Mouse (Mus musculus): ENCODE measurements around the gene Dnajb4. TPM values are rescaled to one million over a fixed set of nuclear protein-coding genes. Genes with fewer than 3 reads are reported as not detected.
A peak's percentile ranks its signal among the peaks of the same experiment; 100 is the strongest.

Gene Dnajb4
- polyA plus RNA-seq, 1 experiment from 2014 or later, result 36.3 TPM

DNA sequence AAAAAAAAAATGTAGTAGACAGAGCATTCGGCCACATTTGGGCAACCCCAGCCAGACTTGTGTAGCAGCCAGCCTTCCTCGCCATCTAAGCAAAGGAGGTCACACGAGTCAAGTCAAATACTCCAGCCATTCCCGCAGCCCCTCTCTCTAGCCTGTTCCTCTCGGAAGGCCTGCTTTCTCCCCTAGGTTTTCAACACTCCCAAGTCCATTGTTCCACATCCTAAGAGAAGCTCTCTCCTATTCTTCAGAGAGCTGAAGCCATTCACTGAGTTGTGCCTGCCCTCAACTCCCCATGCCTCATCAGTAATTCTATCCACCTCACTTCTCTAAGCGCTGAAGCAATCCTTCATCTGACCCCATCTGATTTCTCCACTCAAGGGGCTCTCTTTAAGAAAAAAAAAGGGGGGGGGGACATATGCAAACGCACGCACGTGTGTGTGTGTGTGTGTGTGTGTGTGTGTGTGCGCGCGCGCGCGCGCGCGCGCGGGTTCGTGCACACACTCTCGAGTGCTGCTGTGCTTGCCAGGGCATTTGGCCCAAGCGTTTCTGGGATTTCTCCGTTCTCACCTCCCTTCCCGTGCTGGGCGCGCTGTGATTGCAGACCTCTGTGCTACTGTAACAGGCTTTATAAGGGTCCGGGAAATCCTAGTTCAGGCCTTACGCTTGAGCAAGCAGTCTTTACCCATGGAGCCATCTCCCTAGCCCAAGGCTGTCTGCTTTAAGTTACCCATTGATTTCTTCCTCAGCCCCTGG is 43.2 kb downstream of the Dnajb4 start:
- Histone ChIP-seq H3K4me1 (peaks cover 43% of the 10 kb centered on the region), H3K27ac (no peak overlapping the region), H3K4me2 (peak overlapping the region; percentile 68), H3K4me3 (0 out of 2 replicates have a peak overlapping the region, but pooled peaks have one; percentile 55), H3K9me3 (replicated peaks) (no peaks in the 10 kb centered on the region), H3K27me3 (replicated peaks) (peaks cover 50% of the 10 kb centered on the region), H3K9ac (no peak overlapping the region), H3K36me3 (no peaks in the 10 kb centered on the region)
- WGBS (ENCODE audit: insufficient replicate concordance), result 15% methylated on average over 29 of the region's 29 CpGs
- ATAC-seq, result no peak

DNA sequence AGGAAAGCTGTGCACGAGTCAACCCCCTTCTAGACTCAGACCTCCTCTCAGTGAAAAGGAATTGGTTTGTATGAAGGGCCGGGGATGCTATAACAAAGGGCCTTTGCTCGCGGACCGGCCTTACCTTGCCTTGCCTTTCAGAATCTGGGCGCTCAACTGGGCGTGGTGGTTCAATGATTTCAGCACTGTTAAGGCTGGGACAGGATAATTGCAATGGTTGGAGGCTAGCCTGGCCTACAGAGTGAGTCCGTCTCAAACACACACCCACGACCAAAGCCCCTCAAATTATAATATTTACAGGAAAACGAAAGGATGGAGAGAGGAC is 44.0 kb downstream of the Dnajb4 start, which contains the start of gene Gipc2:
TSS of gene Gipc2 (minus strand) at position 132 of the 325 bp plus-strand sequence.
- H3K27ac ChIP-seq, result peak within 1 kb of the TSS; percentile 43; the same call in 1 of the 2 replicates
- peak within 1 kb of the TSS; percentile 55 for H3K4me3 ChIP-seq
- no peaks in the 10 kb centered on the region for H3K9me3 ChIP-seq (replicated peaks)
- H3K27me3 ChIP-seq (replicated peaks), result peaks cover 50% of the 10 kb centered on the region
- no peak for ATAC-seq
- 13% methylated on average over 10 of the region's 10 CpGs for WGBS (ENCODE audit: insufficient replicate concordance)
- peak within 1 kb of the TSS; percentile 68 for H3K4me2 ChIP-seq
- H3K9ac ChIP-seq, result 0 out of 2 replicates have a peak within 1 kb of the TSS, but pooled peaks have one; percentile 43
- peaks cover 43% of the 10 kb centered on the region for H3K4me1 ChIP-seq
- H3K36me3 ChIP-seq, result no peaks in the 10 kb centered on the region

DNA sequence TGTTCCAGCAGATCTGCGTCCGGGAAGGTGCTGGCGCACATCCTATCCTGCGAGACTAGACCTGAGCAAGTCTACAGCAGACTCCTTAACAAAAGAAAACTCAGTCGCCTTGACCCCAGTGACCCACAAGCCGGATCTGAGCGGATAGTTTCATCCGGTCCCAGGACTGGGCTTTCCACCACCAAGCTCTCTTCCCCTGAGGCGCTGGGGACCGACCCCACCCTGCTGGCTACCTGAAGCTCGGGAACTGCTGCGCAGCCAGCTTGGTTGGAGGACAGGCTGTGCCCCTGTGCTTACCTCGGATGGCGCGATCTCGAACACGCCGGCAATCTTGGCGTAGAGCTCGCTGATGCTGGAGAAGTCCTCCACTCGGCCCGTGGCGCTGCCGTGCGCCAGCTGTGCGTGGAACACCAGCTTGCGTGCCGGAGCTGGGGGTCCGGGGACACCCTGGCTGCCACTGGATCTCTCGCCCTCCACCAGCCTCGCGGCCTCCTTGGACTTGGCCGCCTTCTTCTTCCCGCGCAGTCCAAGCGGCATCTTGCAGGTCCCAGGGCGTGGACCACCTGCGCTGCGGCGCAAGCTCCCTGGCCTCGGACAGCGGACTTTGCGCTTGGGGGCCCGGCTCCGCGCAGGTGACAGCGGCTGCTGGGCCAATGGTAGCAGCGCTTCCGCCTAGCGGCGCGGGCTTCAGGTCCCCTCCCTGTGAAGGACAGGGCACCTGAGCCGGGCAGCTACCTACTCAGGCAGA is 44.6 kb downstream of the Dnajb4 start:
- WGBS (ENCODE audit: insufficient replicate concordance), result 4% methylated on average over 53 of the region's 53 CpGs
- 0 out of 2 replicates have a peak overlapping the region, but pooled peaks have one; percentile 43 for H3K9ac ChIP-seq
- ATAC-seq, result peak; percentile 44
- peak overlapping the region; percentile 55 for H3K4me3 ChIP-seq
- H3K36me3 ChIP-seq, result no peaks in the 10 kb centered on the region
- peak overlapping the region; percentile 68 for H3K4me2 ChIP-seq
- H3K4me1 ChIP-seq, result peaks cover 42% of the 10 kb centered on the region
- peak overlapping the region; percentile 43; the same call in 1 of the 2 replicates for H3K27ac ChIP-seq
- no peaks in the 10 kb centered on the region for H3K9me3 ChIP-seq (replicated peaks)
- H3K27me3 ChIP-seq (replicated peaks), result peaks cover 50% of the 10 kb centered on the region

DNA sequence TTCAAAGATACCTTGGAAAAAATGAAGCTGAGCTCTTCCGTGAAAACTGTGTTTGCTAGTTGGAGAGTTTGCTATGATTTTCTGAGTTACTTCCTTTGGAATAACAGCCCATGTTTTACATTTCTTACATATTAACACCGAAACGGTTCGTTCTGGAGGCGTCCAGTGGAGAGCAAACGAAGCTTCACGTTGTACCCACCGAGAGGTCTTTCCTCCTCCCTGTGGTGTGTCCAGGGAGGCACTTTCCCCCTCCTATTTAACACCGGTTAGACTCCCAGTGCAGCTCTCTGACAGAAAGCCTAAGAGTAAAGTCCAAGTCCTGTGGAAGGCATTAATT is 45.1 kb downstream of the Dnajb4 start:
- Histone ChIP-seq H3K9me3 (replicated peaks) (no peaks in the 10 kb centered on the region), H3K9ac (no peak overlapping the region), H3K27ac (0 out of 2 replicates have a peak overlapping the region, but pooled peaks have one; percentile 3), H3K4me2 (peak overlapping the region; percentile 68), H3K4me3 (peak overlapping the region; percentile 55), H3K36me3 (no peaks in the 10 kb centered on the region), H3K4me1 (peaks cover 45% of the 10 kb centered on the region), H3K27me3 (replicated peaks) (peaks cover 50% of the 10 kb centered on the region)
- 29% methylated on average over 9 of the region's 9 CpGs for WGBS (ENCODE audit: insufficient replicate concordance)
- ATAC-seq, result peak; percentile 16; the same call in 1 of the 2 replicates

DNA sequence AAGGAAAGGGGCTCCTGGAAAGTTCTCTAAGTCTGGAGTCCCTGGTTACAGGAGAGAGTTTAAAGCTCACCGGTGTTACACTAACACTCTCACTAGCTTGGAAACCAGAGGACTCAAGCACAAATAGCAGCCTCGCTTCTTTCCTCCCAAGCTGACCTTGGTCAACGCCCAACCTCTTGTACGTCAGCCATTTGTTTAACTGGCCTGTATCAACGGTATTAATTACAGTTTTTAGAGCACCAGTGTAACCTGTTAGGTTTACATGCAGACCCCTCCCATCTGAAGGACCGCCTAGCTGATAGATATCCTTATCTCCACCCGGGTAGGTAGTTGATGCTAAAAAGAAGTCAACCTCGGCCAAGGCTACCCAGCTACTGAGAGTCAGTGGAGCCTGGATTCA is 46.8 kb downstream of the Dnajb4 start:
- Histone ChIP-seq H3K27ac (no peak overlapping the region), H3K27me3 (replicated peaks) (peaks cover 42% of the 10 kb centered on the region), H3K36me3 (no peaks in the 10 kb centered on the region), H3K9ac (no peak overlapping the region), H3K4me1 (peaks cover 48% of the 10 kb centered on the region), H3K4me2 (no peak overlapping the region), H3K4me3 (no peak overlapping the region), H3K9me3 (replicated peaks) (no peaks in the 10 kb centered on the region)
- ATAC-seq, result no peak
- WGBS (ENCODE audit: insufficient replicate concordance), result 71% methylated on average over 8 of the region's 8 CpGs

DNA sequence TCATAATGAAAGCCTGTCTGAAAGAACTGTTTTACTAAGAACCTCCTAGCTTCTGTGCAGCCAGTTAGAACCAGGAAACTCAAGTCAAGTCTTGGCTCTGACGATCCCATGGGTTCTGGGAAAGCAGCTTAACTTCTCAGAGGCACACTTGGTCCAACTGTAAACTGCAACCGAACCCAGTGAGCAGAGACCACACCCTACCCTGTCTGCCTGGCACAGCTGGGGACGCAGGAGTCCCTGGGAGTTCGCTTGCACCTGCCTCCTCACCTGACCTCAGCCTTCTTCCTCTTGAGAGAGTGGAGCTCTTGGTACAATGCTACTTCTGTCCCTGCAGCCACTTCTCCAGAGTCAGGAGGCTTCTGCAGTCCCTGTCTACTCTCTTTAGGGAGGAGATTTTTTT is 49.5 kb downstream of the Dnajb4 start:
- peak; percentile 62 for ATAC-seq
- WGBS (ENCODE audit: insufficient replicate concordance), result 49% methylated on average over 4 of the region's 4 CpGs

DNA sequence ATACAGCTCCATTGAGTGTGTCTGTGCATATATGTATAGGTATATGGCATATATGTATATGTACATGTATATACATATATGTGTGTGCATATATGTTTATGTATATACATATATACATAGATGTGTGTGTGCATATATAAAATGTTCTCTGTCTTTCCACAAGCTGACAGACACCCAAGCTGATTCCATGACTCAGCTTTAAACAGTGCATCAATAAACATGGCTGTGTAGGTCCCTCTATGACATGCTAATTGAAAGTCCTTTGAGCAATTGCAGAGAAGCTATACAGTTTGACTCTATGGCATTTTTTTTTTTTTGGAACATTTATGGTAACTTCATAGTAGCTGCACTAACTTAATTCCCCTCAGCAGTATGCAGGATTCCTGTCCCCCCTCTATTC is 50.8 kb downstream of the Dnajb4 start:
- Histone ChIP-seq H3K4me1 (peaks cover 37% of the 10 kb centered on the region), H3K36me3 (no peaks in the 10 kb centered on the region), H3K9ac (no peak overlapping the region), H3K27me3 (replicated peaks) (peaks cover 8% of the 10 kb centered on the region), H3K27ac (no peak overlapping the region), H3K9me3 (replicated peaks) (no peaks in the 10 kb centered on the region), H3K4me2 (no peak overlapping the region), H3K4me3 (no peak overlapping the region)
- no peak for ATAC-seq

More for the DNA sequence above, 49.5 kb downstream of the Dnajb4 start:
- Histone ChIP-seq H3K9ac (no peak overlapping the region), H3K36me3 (no peaks in the 10 kb centered on the region), H3K27me3 (replicated peaks) (peaks cover 16% of the 10 kb centered on the region), H3K4me3 (no peak overlapping the region), H3K4me1 (peaks cover 35% of the 10 kb centered on the region), H3K4me2 (no peak overlapping the region), H3K9me3 (replicated peaks) (no peaks in the 10 kb centered on the region), H3K27ac (no peak overlapping the region)

DNA sequence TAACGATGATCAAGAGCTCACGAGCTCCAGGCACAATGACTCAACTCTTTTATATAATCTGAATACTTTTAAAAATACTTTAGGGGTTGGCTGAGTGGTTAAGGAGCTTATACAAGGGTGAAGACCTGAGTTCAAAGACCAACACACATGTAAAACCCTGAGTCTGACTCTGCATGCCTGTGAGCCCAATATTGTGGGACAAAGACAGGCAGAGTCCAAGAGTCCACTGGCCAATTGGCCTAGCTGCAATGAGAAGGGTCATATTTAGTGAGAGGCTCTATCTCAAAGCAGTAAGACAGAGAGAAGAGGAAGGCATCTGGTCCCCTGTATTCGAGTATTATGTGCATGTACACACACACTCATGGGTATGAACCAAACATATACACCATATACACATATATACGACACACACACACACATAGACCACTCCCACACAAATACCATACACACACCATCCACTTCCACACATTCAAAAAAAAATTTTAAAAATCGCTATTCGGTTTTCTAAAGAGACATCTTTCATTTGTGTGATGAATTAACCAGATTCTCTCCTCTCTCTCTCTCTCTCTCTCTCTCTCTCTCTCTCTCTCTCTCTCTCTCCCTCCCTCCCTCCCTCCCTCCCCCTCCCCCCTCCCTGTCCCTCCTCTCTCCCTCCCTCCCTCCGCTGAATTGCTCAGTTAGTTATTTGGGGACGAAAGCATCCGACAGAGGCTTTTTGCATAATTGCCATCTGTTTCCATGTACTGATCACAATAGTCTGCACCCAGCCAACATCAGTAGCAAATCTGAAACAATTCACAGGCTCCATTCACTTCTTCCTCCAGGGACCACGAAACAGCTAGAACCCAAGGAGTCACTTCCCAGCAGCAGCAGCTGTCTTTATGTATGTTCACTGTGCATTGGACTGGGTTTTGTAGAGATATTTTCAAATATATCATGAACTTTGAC is 51.5 kb downstream of the Dnajb4 start:
- Histone ChIP-seq H3K27ac (no peak overlapping the region), H3K27me3 (replicated peaks) (peaks cover 5% of the 10 kb centered on the region; the same call in 1 of the 2 replicates), H3K4me3 (no peak overlapping the region), H3K9me3 (replicated peaks) (no peaks in the 10 kb centered on the region), H3K36me3 (no peaks in the 10 kb centered on the region), H3K9ac (no peak overlapping the region), H3K4me1 (peaks cover 44% of the 10 kb centered on the region), H3K4me2 (no peak overlapping the region)
- ATAC-seq, result no peak
- 78% methylated on average over 9 of the region's 10 CpGs for WGBS (ENCODE audit: insufficient replicate concordance)

DNA sequence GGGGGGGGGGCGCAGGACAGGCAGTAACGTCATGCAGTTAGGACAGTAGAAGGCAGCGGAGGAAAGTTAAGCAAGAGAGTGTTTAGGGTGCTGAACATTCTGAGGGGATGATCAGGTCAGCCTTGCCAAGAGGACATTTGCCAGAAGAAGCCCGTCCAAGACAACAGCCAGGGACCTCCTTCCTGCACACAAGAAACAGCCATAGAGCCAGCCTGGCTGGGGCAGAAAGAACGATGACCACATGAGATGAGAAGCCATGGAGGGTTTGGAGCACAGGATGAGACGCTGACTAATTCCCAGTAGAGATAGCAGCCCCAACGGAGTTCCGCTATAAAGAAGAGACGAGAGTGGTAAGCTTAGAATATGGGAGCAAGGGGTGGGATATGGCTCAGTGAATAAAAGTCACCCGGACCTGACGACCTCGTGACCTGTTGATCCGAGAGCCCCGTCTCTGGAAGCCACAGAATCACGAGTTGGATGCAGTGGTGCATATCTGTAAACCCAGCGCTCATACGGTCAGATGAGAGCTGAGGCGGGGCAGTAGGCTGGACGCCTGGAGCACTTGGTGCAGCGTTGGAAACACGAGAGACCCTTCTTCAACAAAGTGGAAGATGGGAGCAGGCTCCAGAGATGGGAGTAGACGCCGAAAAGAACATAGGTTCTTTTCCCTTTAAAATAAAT is 53.1 kb downstream of the Dnajb4 start:
- Histone ChIP-seq H3K9ac (no peak overlapping the region), H3K27ac (no peak overlapping the region), H3K9me3 (replicated peaks) (no peaks in the 10 kb centered on the region), H3K4me3 (no peak overlapping the region), H3K27me3 (replicated peaks) (0 out of 2 replicates have a peak, but pooled peaks cover 5% of the 10 kb centered on the region), H3K36me3 (no peaks in the 10 kb centered on the region), H3K4me2 (no peak overlapping the region), H3K4me1 (peaks cover 55% of the 10 kb centered on the region)
- ATAC-seq, result no peak
- 71% methylated on average over 23 of the region's 23 CpGs for WGBS (ENCODE audit: insufficient replicate concordance)

DNA sequence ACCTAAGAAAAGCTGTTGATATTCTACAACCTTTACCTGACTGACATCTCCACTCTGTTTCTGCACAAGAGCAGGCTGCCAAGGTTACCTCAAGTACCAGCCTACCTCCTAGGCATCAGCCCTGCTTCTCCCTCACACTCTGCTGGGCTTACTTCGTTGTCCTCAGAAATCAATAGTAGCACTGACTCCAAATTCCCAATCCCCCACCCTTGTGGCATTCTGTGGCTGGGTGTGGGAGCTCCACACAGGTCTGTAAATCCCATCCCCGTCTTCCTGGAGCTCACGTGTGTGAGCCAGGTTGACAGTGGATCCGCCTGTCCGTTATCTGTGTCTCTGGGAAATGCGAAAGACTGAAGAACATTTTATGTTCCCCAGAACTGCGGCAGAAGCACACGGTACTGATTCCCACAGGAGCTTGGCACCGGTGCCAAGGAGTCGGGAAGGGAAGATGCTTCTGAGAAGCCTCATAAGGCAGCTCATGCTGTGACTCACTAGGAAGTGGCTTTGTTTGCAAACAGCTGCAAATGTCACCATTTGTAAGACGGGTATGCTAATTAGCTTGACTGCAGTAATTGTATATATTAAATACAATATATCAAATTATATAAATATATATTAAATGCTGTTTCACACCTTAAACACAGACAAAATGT is 54.7 kb downstream of the Dnajb4 start:
- Histone ChIP-seq H3K9me3 (replicated peaks) (no peaks in the 10 kb centered on the region), H3K4me2 (no peak overlapping the region), H3K9ac (no peak overlapping the region), H3K4me1 (peaks cover 54% of the 10 kb centered on the region), H3K27ac (no peak overlapping the region), H3K4me3 (no peak overlapping the region), H3K27me3 (replicated peaks) (0 out of 2 replicates have a peak, but pooled peaks cover 5% of the 10 kb centered on the region), H3K36me3 (no peaks in the 10 kb centered on the region)
- 65% methylated on average over 11 of the region's 11 CpGs for WGBS (ENCODE audit: insufficient replicate concordance)
- no peak for ATAC-seq

DNA sequence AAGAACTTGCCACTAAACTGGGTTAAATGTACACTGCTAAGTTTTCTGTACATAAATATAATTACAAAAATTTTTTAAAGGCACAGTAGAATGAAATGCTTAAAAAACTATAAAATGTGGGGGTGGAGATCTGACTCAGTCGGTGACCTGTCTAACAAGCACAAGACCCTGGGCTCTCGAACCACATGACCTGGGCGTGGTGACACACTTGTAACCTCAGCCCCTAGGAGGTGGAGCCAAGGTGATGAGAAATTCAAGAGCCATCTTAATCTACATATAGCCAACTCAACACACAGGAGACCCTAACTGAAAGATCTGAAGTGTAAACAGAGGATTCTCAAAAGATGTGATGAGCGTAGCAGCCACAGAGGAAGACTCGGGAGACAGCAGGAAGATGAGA is 56.0 kb downstream of the Dnajb4 start:
- Histone ChIP-seq H3K36me3 (no peaks in the 10 kb centered on the region), H3K4me1 (peaks cover 63% of the 10 kb centered on the region), H3K27me3 (replicated peaks) (0 out of 2 replicates have a peak, but pooled peaks cover 5% of the 10 kb centered on the region), H3K4me2 (no peak overlapping the region), H3K27ac (peak overlapping the region; percentile 83; the same call in 1 of the 2 replicates), H3K9ac (no peak overlapping the region), H3K9me3 (replicated peaks) (no peaks in the 10 kb centered on the region), H3K4me3 (no peak overlapping the region)
- 67% methylated on average over 5 of the region's 5 CpGs for WGBS (ENCODE audit: insufficient replicate concordance)
- ATAC-seq, result no peak

Measured in liver, embryonic 12.5 days (tissue).